28 mouse cellular contexts compared by ENCODE assay signal in genomic region chr1:127982268-127982667, GRCm38 (mm10).
A peak's percentile ranks its signal among the peaks of the same experiment; 100 is the strongest.
DNase-seq lines count a peak whose midpoint lies in the region; ATAC-seq lines count a peak whose summit lies in the region.
"Had no signal": no experiment of that assay in that cellular context is flagged by ENCODE, and none has a peak within 500 bp of the region (broad histone marks: within the 10 kb centered on the region; RNA-seq: fewer than 3 reads in every experiment).

No protein-coding gene starts in this region.

- no peak for DNase-seq in kidney, postnatal 25 days
- peak; percentile 38 for DNase-seq in T-cell, adult 2 months (ENCODE audit: low spot score)
- no peak for DNase-seq in embryonic facial prominence, embryonic 11.5 days (ENCODE audit: low spot score)
- DNase-seq in naive thymus-derived CD4-positive, alpha-beta T cell, adult 2 months (ENCODE audit: low read depth): peak; percentile 26
- DNase-seq in frontal cortex, adult 2 months (ENCODE audit: extremely low spot score in 1 of 2, low spot score in 1 of 2): no peak
- no peak for DNase-seq in cerebellum, postnatal 36 days
- DNase-seq: adrenal gland, adult 8-10 months; cerebellum, adult 11 months; cerebellum, adult 9-11 months; gastrocnemius, postnatal 14 days; heart, postnatal 36 days; kidney, adult 11 months; layer of hippocampus, adult 9-11 months; liver; lung, embryonic 14.5 days; lung, postnatal 4 days; right cerebral cortex, postnatal 25 days; thymus, adult 18-20 months; thymus, postnatal 4 days had no signal

- H3K27me3 ChIP-seq in kidney, embryonic 15.5 days: no peaks in the 10 kb centered on the region
- no peaks in the 10 kb centered on the region for H3K27me3 ChIP-seq in embryonic facial prominence, embryonic 11.5 days (ENCODE audit: control insufficient read depth, insufficient read depth, low read length)
- H3K27me3 ChIP-seq: CH12.LX; forebrain, embryonic 13.5 days; hindbrain, embryonic 13.5 days; midbrain, embryonic 13.5 days had no signal

- no peaks in the 10 kb centered on the region for H3K9me3 ChIP-seq in kidney, embryonic 15.5 days (replicated peaks)
- H3K9me3 ChIP-seq in embryonic facial prominence, embryonic 11.5 days (replicated peaks; ENCODE audit: control insufficient read depth, low read length): no peaks in the 10 kb centered on the region
- H3K9me3 ChIP-seq: forebrain, embryonic 13.5 days; hindbrain, embryonic 13.5 days; midbrain, embryonic 13.5 days had no signal

- no peaks in the 10 kb centered on the region for H3K36me3 ChIP-seq in kidney, embryonic 15.5 days
- H3K36me3 ChIP-seq in embryonic facial prominence, embryonic 11.5 days (replicated peaks; ENCODE audit: control insufficient read depth, insufficient read depth, low read depth, low read length): no peaks in the 10 kb centered on the region
- H3K36me3 ChIP-seq: hindbrain, embryonic 13.5 days; midbrain, embryonic 13.5 days had no signal

- H3K27ac ChIP-seq in kidney, embryonic 15.5 days: no peak overlapping the region
- no peak overlapping the region for H3K27ac ChIP-seq in embryonic facial prominence, embryonic 11.5 days (replicated peaks; ENCODE audit: low read depth, low read length)
- H3K27ac ChIP-seq: forebrain, embryonic 13.5 days; hindbrain, embryonic 13.5 days; kidney, postnatal 0 days; liver, embryonic 14.5 days; midbrain, embryonic 13.5 days; stomach, postnatal 0 days had no signal

- WGBS in kidney, embryonic 15.5 days: 65% methylated on average over 3 of the region's 3 CpGs
- whole genome bisulfite sequencing in embryonic facial prominence, embryonic 11.5 days: 73% methylated on average over 3 of the region's 3 CpGs

- no peak overlapping the region for H3K9ac ChIP-seq in kidney, embryonic 15.5 days
- no peak overlapping the region for H3K9ac ChIP-seq in embryonic facial prominence, embryonic 11.5 days (replicated peaks; ENCODE audit: low read length)
- H3K9ac ChIP-seq: forebrain, embryonic 13.5 days; hindbrain, embryonic 13.5 days; liver, embryonic 14.5 days; lung, embryonic 14.5 days; midbrain, embryonic 13.5 days had no signal

- ATAC-seq in kidney, embryonic 15.5 days (replicated peaks; ENCODE audit: low FRiP score): 0 out of 2 replicates have a peak, but pooled peaks have one; percentile 30
- 0 out of 2 replicates have a peak, but pooled peaks have one; percentile 27 for ATAC-seq in embryonic facial prominence, embryonic 11.5 days (replicated peaks; ENCODE audit: insufficient number of reproducible peaks, low FRiP score, low TSS enrichment, low read depth)
- ATAC-seq: forebrain, embryonic 13.5 days; inflammation-experienced regulatory T-cells, adult 6 months; midbrain, embryonic 13.5 days had no signal

- H3K4me1 ChIP-seq in kidney, embryonic 15.5 days: peaks cover 25% of the 10 kb centered on the region
- H3K4me1 ChIP-seq in embryonic facial prominence, embryonic 11.5 days (ENCODE audit: control insufficient read depth, insufficient read depth, low read length): no peaks in the 10 kb centered on the region
- H3K4me1 ChIP-seq: forebrain, embryonic 13.5 days; midbrain, embryonic 13.5 days had no signal

- no peak overlapping the region for H3K4me2 ChIP-seq in kidney, embryonic 15.5 days
- no peak overlapping the region for H3K4me2 ChIP-seq in embryonic facial prominence, embryonic 11.5 days (ENCODE audit: low read depth, low read length)
- H3K4me2 ChIP-seq: forebrain, embryonic 13.5 days; hindbrain, embryonic 13.5 days; lung, embryonic 14.5 days; midbrain, embryonic 13.5 days had no signal

- H3K4me3 ChIP-seq in kidney, embryonic 15.5 days (replicated peaks): no peak overlapping the region
- no peak overlapping the region for H3K4me3 ChIP-seq in embryonic facial prominence, embryonic 11.5 days (ENCODE audit: low read depth, low read length)
- H3K4me3 ChIP-seq: forebrain, embryonic 13.5 days; hindbrain, embryonic 13.5 days; midbrain, embryonic 13.5 days had no signal

Comparison
In these comparisons a context has a peak if more than half of its experiments do, and no peak if none do; other contexts are left out.
1. DNase-seq: peak in T-cell, adult 2 months (single experiment) and naive thymus-derived CD4-positive, alpha-beta T cell, adult 2 months (single experiment); none in kidney, postnatal 25 days (0 of 2), embryonic facial prominence, embryonic 11.5 days (single experiment), frontal cortex, adult 2 months (0 of 2) and cerebellum, postnatal 36 days (0 of 2).